Mouse (Mus musculus) kidney, postnatal 0 days (tissue): ENCODE data around the gene Got2. TPM values are rescaled to one million over a fixed set of nuclear protein-coding genes. Genes with fewer than 3 reads are reported as not detected.

Experiments used
- ATAC-seq: fragments of 200-750 bp; cut with Nextera tagmentation; replicated peaks from 2 replicates; pipeline ENCODE4 v1.8.0; 2017; ENCODE audit warnings: low read depth, moderate number of reproducible peaks, moderate TSS enrichment, moderate library complexity; ENCODE audit not compliant: low FRiP score
- DNase-seq: peaks from one replicate; pipeline ENCODE4 v3.0.0-alpha.2; 2016; ENCODE audit warnings: low spot score
- H3K27ac ChIP-seq: fragments of 300-500 bp; sonication (generic); 2 replicates; pipeline ENCODE4 v1.5.1; 2014; ENCODE audit warnings: mild to moderate bottlenecking
- H3K27me3 ChIP-seq: fragments of 300-500 bp; sonication (generic); 2 replicates; pipeline ENCODE4 v1.6.1; 2014; ENCODE audit warnings: low read length, mixed read lengths; ENCODE audit not compliant: insufficient read depth
- H3K36me3 ChIP-seq: fragments of 300-500 bp; sonication (generic); 2 replicates; pipeline ENCODE4 v1.6.1; 2014; ENCODE audit warnings: low read length, mixed read lengths; ENCODE audit not compliant: insufficient read depth
- H3K4me1 ChIP-seq: fragments of 300-500 bp; sonication (generic); replicated peaks from 2 replicates; pipeline ENCODE4 v1.6.1; 2014; ENCODE audit warnings: antibody characterized with exemption, low read length, mixed read lengths; ENCODE audit not compliant: insufficient read depth
- H3K4me2 ChIP-seq: fragments of 300-500 bp; sonication (generic); 2 replicates; pipeline ENCODE4 v1.6.1; 2014; ENCODE audit warnings: mild to moderate bottlenecking, low read length, moderate library complexity, mixed read lengths
- H3K4me3 ChIP-seq: fragments of 300-500 bp; sonication (generic); replicated peaks from 2 replicates; pipeline ENCODE4 v1.5.1; 2014; ENCODE audit warnings: low read depth, low read length
- H3K9ac ChIP-seq: fragments of 300-500 bp; sonication (generic); 2 replicates; pipeline ENCODE4 v1.6.1; 2014; ENCODE audit warnings: low read depth, low read length
- H3K9me3 ChIP-seq: fragments of 300-500 bp; sonication (generic); replicated peaks from 2 replicates; pipeline ENCODE4 v1.6.1; 2016; ENCODE audit warnings: low read length, inconsistent platforms, mixed read lengths
- CTCF ChIP-seq: IDR thresholded peaks from 2 replicates; pipeline ENCODE4 v1.5.1; 2016; ENCODE audit warnings: antibody characterized with exemption, low read depth, mild to moderate bottlenecking, moderate library complexity
- WGBS: fragments of 180-500 bp; shearing (Covaris S2); extraction: QIAGEN DNeasy Blood & Tissue Kit; methylation state at CpG from one replicate; pipeline ENCODE4 v1.1.7; 2014; 5-methylcytosine and 5-hydroxymethylcytosine counted together
- polyA plus RNA-seq: library from polyadenylated mRNA; unstranded; fragments of >200 nt; fragmentation: Nextera tagmentation; extraction: Ambion mirVana; gene quantifications from 2 replicates; pipeline ENCODE4 v1.2.1, GENCODE M21; 2015

Got2 gene
- polyA plus RNA-seq, 1 experiment from 2014 or later, result 266 TPM

- Histone ChIP-seq H3K27me3 (no peaks in the 10 kb centered on the region), H3K4me3 (no peak overlapping the region), H3K9me3 (no peaks in the 10 kb centered on the region), H3K4me1 (no peaks in the 10 kb centered on the region), H3K27ac (no peak overlapping the region), H3K4me2 (no peak overlapping the region), H3K36me3 (no peaks in the 10 kb centered on the region), H3K9ac (no peak overlapping the region)
- ATAC-seq, result peak; percentile 40
- DNase-seq, result no peak
- TF ChIP-seq CTCF, result no peak
- 59% methylated on average over 11 of the region's 11 CpGs for WGBS
Measured at GRCm38 (mm10) chr8:95907885-95908284, 19.5 kb upstream of the Got2 start.

- H3K4me3 ChIP-seq, result no peak overlapping the region
- H3K36me3 ChIP-seq, result no peaks in the 10 kb centered on the region
- no peak for TF ChIP-seq CTCF
- DNase-seq (no peak), ATAC-seq (no peak)
- H3K27ac ChIP-seq, result no peak overlapping the region
- 85% methylated on average over 9 of the region's 9 CpGs for WGBS
- no peak overlapping the region for H3K4me2 ChIP-seq
- H3K9ac ChIP-seq, result no peak overlapping the region
- H3K4me1 ChIP-seq, result peaks cover 5% of the 10 kb centered on the region; the same call in 1 of the 2 replicates
- H3K9me3 ChIP-seq, result no peaks in the 10 kb centered on the region
- no peaks in the 10 kb centered on the region for H3K27me3 ChIP-seq
Measured at GRCm38 (mm10) chr8:95906738-95907137, 18.4 kb upstream of the Got2 start.

GRCm38 (mm10) chr8:95901864-95902263, 13.5 kb upstream of the Got2 start:
- ATAC-seq, result peak; percentile 79; the same call in 1 of the 2 replicates

GRCm38 (mm10) chr8:95893701-95894100, 5.4 kb upstream of the Got2 start:
- H3K4me3 ChIP-seq, result no peak overlapping the region
- no peak overlapping the region for H3K9ac ChIP-seq
- H3K4me1 ChIP-seq, result no peaks in the 10 kb centered on the region
- ATAC-seq, result no peak
- WGBS, result 82% methylated on average over 5 of the region's 5 CpGs
- H3K27me3 ChIP-seq, result no peaks in the 10 kb centered on the region
- H3K9me3 ChIP-seq, result no peaks in the 10 kb centered on the region
- TF ChIP-seq CTCF, result no peak
- H3K36me3 ChIP-seq, result no peaks in the 10 kb centered on the region
- DNase-seq, result no peak
- H3K27ac ChIP-seq, result no peak overlapping the region
- H3K4me2 ChIP-seq, result no peak overlapping the region

More at GRCm38 (mm10) chr8:95901864-95902263, 13.5 kb upstream of the Got2 start:
- H3K9me3 ChIP-seq, result no peaks in the 10 kb centered on the region
- 24% methylated on average over 7 of the region's 7 CpGs for WGBS
- H3K27me3 ChIP-seq, result no peaks in the 10 kb centered on the region
- no peaks in the 10 kb centered on the region for H3K36me3 ChIP-seq
- no peak overlapping the region for H3K4me3 ChIP-seq
- peaks cover 5% of the 10 kb centered on the region; the same call in 1 of the 2 replicates for H3K4me1 ChIP-seq
- TF ChIP-seq CTCF, result no peak
- H3K4me2 ChIP-seq, result no peak overlapping the region; the same call in 1 of the 2 replicates
- DNase-seq, result peak; percentile 42
- H3K27ac ChIP-seq, result peak overlapping the region; percentile 32; the same call in 1 of the 2 replicates
- no peak overlapping the region for H3K9ac ChIP-seq

GRCm38 (mm10) chr8:95887578-95888284, 616 bp downstream of the Got2 start:
- peak overlapping the region; percentile 85 for H3K4me2 ChIP-seq
- peak; percentile 95 for ATAC-seq
- peak; percentile 77 for DNase-seq
- H3K9ac ChIP-seq, result peak overlapping the region; percentile 80
- WGBS, result under 1% methylated on average over 38 of the region's 38 CpGs
- no peaks in the 10 kb centered on the region for H3K36me3 ChIP-seq
- no peak for TF ChIP-seq CTCF
- peaks cover 14% of the 10 kb centered on the region; the same call in 1 of the 2 replicates for H3K4me1 ChIP-seq
- H3K9me3 ChIP-seq, result no peaks in the 10 kb centered on the region
- H3K4me3 ChIP-seq, result peak overlapping the region; percentile 91
- H3K27me3 ChIP-seq, result no peaks in the 10 kb centered on the region
- peak overlapping the region; percentile 87 for H3K27ac ChIP-seq

GRCm38 (mm10) chr8:95886647-95887577, 1.4 kb downstream of the Got2 start:
- TF ChIP-seq CTCF, result no peak
- Histone ChIP-seq H3K27me3 (no peaks in the 10 kb centered on the region), H3K9ac (peak overlapping the region; percentile 80), H3K9me3 (no peaks in the 10 kb centered on the region), H3K27ac (peak overlapping the region; percentile 87), H3K4me3 (peak overlapping the region; percentile 91), H3K4me1 (peaks cover 14% of the 10 kb centered on the region; the same call in 1 of the 2 replicates), H3K36me3 (no peaks in the 10 kb centered on the region), H3K4me2 (peak overlapping the region; percentile 85)
- DNase-seq (peak; percentile 46), ATAC-seq (no peak)
- WGBS, result 46% methylated on average over 17 of the region's 17 CpGs
